Mouse (Mus musculus): ENCODE results near the gene Gna13.

DNA sequence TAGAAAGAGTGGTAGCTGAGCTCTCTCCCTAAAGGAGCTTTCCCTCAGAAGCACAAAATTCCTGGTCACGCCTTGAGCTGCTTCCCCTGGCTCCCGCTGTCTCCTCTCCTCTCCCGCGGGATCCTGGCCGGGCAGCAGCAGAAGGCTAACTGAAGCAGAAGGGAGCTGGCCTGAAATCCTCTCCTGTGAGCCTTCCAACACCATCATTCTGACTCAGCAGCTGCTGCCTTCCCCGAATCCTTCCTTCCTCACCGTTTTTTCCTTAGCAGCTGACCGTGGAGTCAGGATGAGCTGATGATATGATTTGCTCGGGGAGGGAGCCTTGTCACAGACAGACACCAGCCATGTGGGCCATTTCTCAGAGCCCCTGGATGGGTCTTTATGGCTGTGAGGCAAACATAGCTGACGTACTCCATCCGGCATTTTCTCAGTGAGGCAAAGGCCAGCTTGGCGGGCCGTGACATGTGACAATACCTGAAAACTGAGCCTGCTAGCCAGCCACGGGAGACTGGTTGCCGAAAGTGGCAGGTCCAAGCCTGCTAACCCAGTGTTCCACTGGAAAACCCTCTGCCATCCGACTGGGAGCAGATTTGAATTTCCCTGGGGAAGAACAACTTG is 6.8 kb upstream of the Gna13 start:
- TF ChIP-seq GATA1 (IDR thresholded peaks at IDR 0.05; ENCODE audit: borderline replicate concordance, low read length) (no peak), CTCF (IDR thresholded peaks at IDR 0.05; ENCODE audit: low read depth, low read length) (no peak), GATA2 (IDR thresholded peaks at IDR 0.05; ENCODE audit: borderline replicate concordance, low read depth, low read length) (no peak), POLR2AphosphoS5 (IDR thresholded peaks at IDR 0.05; ENCODE audit: insufficient replicate concordance, low read depth, low read length) (no peak), TAL1 (conservative IDR thresholded peaks at IDR 0.05; ENCODE audit: low read depth, low read length) (no peak)

Measured in G1E (cell line).